Mouse (Mus musculus): ENCODE results near the gene Kctd4. TPM values are rescaled to one million over a fixed set of nuclear protein-coding genes. Genes with fewer than 3 reads are reported as not detected.
"Not testable (repeated sequence)": the region's sequence is repeated elsewhere in the genome, so short reads cannot be mapped to it uniquely, and the experiment has no call there.

Gene Kctd4
- total RNA-seq (2014; fragmentation: Nextera tagmentation) (not detected in 2 replicates), total RNA-seq (2017) (0.28 TPM in 1 of 2 replicates, not detected in the other)

GRCm38 (mm10) chr14:75954766-75955165 is at the start of gene Kctd4:
TSS of gene Kctd4 (plus strand) at chr14:75955009.
- no peak for ATAC-seq (replicated peaks; ENCODE audit: low FRiP score, low TSS enrichment, poor library complexity, severe bottlenecking)

- ATAC-seq (replicated peaks; ENCODE audit: low FRiP score, low TSS enrichment, poor library complexity, severe bottlenecking), result no peak
Measured at GRCm38 (mm10) chr14:75906931-75907330, 47.9 kb upstream of the Kctd4 start.

- no peak for ATAC-seq (replicated peaks; ENCODE audit: low FRiP score, low TSS enrichment, poor library complexity, severe bottlenecking)
Measured at GRCm38 (mm10) chr14:75911968-75912367, 42.8 kb upstream of the Kctd4 start.

DNA sequence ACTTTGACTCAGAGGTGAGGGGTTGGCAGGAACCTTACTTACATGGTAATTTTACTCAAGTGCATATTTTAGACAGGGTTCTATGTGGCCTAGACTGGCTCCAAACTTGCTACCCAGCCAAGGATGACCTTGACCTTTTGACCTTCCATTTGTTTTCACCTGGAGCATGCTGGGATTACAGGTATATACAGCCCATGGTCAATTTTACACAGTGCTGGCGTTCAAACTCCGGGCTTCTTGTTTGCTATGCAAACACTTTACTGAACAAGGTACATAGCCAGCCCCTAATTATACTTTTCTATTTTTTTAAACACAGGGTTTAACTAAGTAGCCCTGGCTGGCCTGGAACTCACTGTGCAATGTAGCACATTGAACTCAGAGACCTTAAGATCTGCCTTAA is 42.1 kb upstream of the Kctd4 start:
- no peak for ATAC-seq (replicated peaks; ENCODE audit: low FRiP score, low TSS enrichment, poor library complexity, severe bottlenecking)

GRCm38 (mm10) chr14:75923314-75924052 is 31.3 kb upstream of the Kctd4 start:
- no peak for ATAC-seq (replicated peaks; ENCODE audit: low FRiP score, low TSS enrichment, poor library complexity, severe bottlenecking)

DNA sequence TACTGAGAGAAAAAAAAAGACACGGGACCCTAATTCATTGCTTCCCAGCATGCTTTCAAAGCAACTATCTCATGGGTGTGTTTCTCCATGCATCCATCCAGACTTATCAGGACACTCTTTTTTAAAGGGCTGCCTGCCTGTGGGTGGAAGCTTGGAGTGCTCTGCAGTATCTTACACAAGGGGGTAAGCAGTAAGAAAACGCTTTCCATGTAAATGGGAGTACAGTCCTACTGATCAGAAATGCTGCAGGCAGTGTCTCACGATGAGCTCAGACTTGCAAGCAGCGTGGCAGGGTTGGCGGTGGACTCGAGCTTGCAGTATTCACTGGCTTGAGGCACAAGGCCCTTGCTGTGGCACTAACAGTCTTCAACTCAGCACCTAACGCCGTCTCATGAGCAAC is 25.1 kb upstream of the Kctd4 start:
- ATAC-seq (replicated peaks; ENCODE audit: low FRiP score, low TSS enrichment, poor library complexity, severe bottlenecking), result not testable (repeated sequence)

DNA sequence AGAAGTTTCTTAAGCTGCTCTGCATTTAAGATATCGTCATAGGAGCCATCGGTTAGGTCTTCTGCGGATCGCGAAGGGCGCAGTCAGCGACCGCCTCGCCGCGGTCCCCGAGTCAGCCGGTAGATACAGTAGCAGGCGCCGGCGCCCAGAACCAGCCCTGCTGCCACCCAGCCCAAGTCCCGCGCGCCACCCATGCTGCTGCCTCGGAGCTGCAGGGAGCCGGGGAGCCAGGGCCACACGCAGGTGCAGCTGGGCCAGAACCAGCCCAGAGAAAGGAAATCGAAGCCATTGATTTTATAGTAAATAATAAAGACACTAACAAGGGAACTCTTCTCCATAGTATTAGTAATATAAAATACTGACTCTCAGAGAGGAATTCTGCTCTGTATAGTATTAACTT is 23.5 kb upstream of the Kctd4 start:
- no peak for ATAC-seq (replicated peaks; ENCODE audit: low FRiP score, low TSS enrichment, poor library complexity, severe bottlenecking)

DNA sequence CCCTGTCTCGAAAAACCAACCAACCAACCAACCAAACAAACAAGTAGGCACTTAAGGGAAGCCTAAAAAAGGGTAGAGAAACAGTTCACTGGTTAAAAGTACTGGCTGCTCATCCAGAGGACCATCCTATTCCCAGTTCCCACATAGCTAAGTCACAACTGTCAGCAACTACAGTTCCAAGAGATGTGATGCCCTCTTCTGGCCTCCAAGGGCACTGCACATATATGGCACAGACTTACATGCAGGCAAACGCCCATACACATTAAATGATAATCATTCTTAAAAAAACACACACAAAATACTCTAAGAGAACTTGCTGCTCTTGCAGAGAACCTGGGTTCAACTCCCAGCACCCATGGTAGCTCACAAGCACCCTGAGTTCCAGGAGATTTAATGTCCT is 20.4 kb upstream of the Kctd4 start:
- peak; percentile 73 for ATAC-seq (replicated peaks; ENCODE audit: low FRiP score, low TSS enrichment, poor library complexity, severe bottlenecking)

DNA sequence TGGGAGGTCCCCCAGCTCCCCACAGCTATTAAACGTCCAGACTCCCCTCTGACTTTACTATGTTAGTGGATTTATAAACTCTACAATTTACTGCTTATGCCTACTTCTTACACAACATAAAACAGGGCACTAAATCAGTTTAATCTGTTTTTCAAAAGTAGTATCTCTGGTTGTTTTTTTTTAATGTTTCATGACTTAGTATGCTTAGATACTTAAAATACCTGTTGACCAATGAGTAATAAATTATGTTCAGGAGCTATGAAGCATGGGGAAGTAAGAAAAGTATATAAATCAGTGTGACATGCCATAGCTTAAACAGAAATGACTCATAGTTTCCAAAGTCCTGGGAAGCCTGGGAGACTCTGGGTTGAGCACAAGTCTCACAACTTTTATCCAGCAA is 17.1 kb upstream of the Kctd4 start:
- ATAC-seq (replicated peaks; ENCODE audit: low FRiP score, low TSS enrichment, poor library complexity, severe bottlenecking), result no peak

GRCm38 (mm10) chr14:75941500-75941899 is 13.3 kb upstream of the Kctd4 start:
- no peak for ATAC-seq (replicated peaks; ENCODE audit: low FRiP score, low TSS enrichment, poor library complexity, severe bottlenecking)

DNA sequence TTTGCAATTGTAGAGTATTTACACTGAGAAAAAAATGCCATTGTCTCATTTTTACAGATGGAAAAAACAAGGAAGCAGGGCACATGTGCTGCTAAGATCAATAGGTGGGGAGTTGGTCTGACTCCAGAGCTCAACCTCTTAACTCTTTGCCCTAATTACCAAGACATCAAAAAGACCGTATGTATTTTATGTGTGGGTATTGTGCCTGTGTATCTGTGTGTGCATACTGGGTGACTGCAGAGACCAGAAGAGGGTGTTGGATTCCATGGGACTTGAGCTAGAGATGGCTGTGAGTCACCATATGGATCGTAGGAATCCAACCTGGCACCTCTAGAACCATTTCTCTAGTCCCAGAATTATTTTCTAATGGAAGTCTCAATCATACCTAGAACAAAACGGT is 12.4 kb upstream of the Kctd4 start:
- ATAC-seq (replicated peaks; ENCODE audit: low FRiP score, low TSS enrichment, poor library complexity, severe bottlenecking), result no peak

DNA sequence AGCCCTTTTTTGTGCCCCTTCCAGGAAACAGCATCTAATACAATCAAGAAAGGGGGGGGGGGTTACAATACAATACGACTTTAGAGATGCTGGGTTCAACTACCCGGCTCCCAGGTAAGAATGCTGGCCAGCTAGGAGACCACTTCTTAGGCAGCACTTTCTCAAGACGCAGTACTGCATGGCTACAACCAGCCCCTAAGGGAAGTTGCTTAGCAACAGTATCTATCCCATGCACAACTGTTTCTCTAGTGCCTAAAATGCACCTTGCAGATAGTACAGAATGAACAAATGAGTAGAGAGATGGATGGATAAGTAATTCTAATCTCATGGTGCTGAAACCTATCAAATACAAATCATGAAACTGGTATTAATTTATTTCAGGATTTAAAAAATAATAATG is 7.1 kb upstream of the Kctd4 start:
- peak; percentile 59 for ATAC-seq (replicated peaks; ENCODE audit: low FRiP score, low TSS enrichment, poor library complexity, severe bottlenecking)

- ATAC-seq (replicated peaks; ENCODE audit: low FRiP score, low TSS enrichment, poor library complexity, severe bottlenecking), result no peak
Measured at GRCm38 (mm10) chr14:75953011-75953410, 1.8 kb upstream of the Kctd4 start.

DNA sequence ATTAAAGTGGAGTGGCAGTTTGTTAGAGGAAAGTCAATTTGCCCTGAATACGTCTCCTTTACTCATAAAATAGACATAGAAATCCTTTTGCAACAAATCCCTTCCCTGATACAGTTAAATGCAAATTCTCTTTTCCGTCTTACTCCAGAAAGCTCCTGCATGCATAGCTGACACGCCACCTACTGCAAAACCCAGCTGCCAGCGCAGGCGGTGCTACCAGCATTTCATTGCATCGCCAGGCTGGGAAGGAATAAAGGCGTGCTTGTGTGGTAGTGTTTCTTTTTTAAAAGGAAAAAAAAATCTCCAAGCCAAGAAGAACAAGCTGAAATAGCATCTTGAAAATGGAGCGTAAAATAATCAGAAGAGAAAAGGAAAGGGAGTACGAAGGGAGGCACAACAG is 7.4 kb downstream of the Kctd4 start:
- ATAC-seq (replicated peaks; ENCODE audit: low FRiP score, low TSS enrichment, poor library complexity, severe bottlenecking), result no peak

- no peak for ATAC-seq (replicated peaks; ENCODE audit: low FRiP score, low TSS enrichment, poor library complexity, severe bottlenecking)
Measured at GRCm38 (mm10) chr14:75963215-75963614, 8.4 kb downstream of the Kctd4 start.

DNA sequence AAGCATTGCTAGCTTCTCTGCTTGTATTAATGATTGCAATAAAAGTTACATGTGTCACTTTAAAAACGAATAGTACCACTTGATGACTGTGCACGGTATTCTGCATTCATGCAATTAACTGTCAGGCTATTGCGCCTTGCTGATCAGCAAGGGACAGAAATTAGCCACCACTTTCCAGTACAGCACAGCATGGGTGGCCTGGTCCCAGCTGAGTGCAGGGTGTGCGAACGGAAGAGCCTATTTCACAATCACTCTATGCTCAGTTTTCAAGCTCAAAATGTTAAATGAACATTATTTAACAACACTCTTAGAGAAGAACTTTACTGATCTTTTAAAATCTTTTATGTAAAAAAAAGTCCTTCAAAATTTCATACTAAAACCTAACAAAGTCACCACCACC is 9.2 kb downstream of the Kctd4 start:
- no peak for ATAC-seq (replicated peaks; ENCODE audit: low FRiP score, low TSS enrichment, poor library complexity, severe bottlenecking)

DNA sequence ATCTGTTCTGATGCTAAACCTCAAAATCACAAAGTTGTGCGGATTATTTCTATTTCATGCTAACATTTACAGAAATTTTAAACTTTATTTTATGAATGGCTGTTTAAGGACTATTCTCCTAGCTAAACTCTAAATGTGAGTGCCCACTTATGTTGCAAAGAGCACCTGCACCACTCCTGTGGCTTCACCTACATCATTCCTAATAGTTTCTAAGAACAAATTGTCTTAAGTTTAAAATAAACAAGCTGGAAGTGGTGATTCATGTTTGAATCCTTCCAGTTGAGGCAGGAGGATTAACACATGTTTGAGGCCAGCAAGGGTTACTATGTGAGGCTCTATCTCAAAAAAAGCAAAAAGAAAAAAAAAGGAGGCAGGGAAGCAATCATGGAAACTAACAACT is 9.6 kb downstream of the Kctd4 start:
- ATAC-seq (replicated peaks; ENCODE audit: low FRiP score, low TSS enrichment, poor library complexity, severe bottlenecking), result no peak

GRCm38 (mm10) chr14:75967291-75967690 is 12.5 kb downstream of the Kctd4 start:
- no peak for ATAC-seq (replicated peaks; ENCODE audit: low FRiP score, low TSS enrichment, poor library complexity, severe bottlenecking)

GRCm38 (mm10) chr14:75976107-75976506 is 21.3 kb downstream of the Kctd4 start:
- peak; percentile 88 for ATAC-seq (replicated peaks; ENCODE audit: low FRiP score, low TSS enrichment, poor library complexity, severe bottlenecking)

GRCm38 (mm10) chr14:75981231-75981630 is 26.4 kb downstream of the Kctd4 start:
- no peak for ATAC-seq (replicated peaks; ENCODE audit: low FRiP score, low TSS enrichment, poor library complexity, severe bottlenecking)

DNA sequence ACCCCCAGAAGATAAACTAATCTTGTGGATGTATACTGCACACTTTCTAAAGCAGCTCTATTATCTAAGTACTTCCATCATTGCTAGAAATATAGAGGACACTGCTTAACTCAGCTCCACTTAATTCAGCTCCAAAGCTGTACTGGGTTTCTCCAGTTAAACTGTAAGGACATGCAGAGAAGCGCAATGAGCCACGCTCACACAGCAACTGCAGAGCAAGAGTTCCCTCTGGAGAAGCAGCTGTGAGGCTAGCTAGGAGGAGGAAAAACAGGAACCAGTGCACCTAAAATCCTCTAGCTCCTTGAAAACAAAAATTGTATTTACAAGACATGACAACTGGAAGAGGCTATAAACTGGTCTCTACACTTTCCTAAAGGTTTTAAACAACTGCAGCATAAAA is 29.1 kb downstream of the Kctd4 start:
- ATAC-seq (replicated peaks; ENCODE audit: low FRiP score, low TSS enrichment, poor library complexity, severe bottlenecking), result no peak

DNA sequence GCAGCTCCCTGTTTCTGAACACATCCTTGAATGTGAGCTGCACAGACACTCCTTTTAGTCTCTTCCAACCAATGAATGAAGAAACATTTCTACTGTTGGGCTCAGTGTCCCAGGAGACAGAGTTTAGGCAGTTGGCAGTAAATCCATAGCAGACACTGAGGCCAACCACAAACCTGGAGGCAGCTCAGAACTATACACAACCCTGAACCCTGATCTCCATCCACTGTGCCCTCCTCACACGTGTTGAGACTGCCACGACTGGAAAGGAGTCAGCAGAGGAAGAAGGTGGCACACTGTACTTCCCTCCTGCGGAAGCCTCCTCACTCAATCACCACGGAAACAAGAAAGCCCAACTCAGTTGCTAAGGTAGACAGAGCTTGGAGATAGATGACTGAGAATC is 30.3 kb downstream of the Kctd4 start:
- ATAC-seq (replicated peaks; ENCODE audit: low FRiP score, low TSS enrichment, poor library complexity, severe bottlenecking), result no peak

Data from megakaryocyte-erythroid progenitor cell, adult 5-6 weeks (primary cell).